Mouse (Mus musculus) G1E (cell line): ENCODE results near the gene Snx21. TPM values are rescaled to one million over a fixed set of nuclear protein-coding genes. Genes with fewer than 3 reads are reported as not detected.

Source experiments
- ATAC-seq: 2 replicates; pipeline ENCODE4 v1.8.0; 2016; ENCODE audit warnings: mild to moderate bottlenecking; ENCODE audit not compliant: insufficient number of reproducible peaks, poor library complexity, low FRiP score, severe bottlenecking; ENCODE audit errors: extremely low read depth
- DNase-seq: peaks from one replicate; pipeline ENCODE4 v3.0.0; 2012; ENCODE audit warnings: low spot score
- H3K27me3 ChIP-seq: 2 replicates; pipeline ENCODE4 v1.6.1; 2012; ENCODE audit warnings: mild to moderate bottlenecking, low read length, inconsistent platforms; ENCODE audit not compliant: insufficient read depth
- H3K36me3 ChIP-seq: replicated peaks from 2 replicates; pipeline ENCODE3; 2012; ENCODE audit warnings: mild to moderate bottlenecking, inconsistent platforms
- H3K4me1 ChIP-seq: 2 replicates; pipeline ENCODE4 v1.6.1; 2012; ENCODE audit warnings: low read depth, low read length, inconsistent platforms, mixed read lengths; ENCODE audit not compliant: insufficient read depth
- H3K4me3 ChIP-seq: 2 replicates; pipeline ENCODE4 v1.5.1; 2012; ENCODE audit warnings: low read depth, mild to moderate bottlenecking, inconsistent platforms, low read length, moderate library complexity, mixed read lengths
- H3K9me3 ChIP-seq: replicated peaks from 2 replicates; pipeline ENCODE4 v1.6.1; 2012; ENCODE audit warnings: inconsistent platforms
- CTCF ChIP-seq: IDR thresholded peaks from 2 replicates; pipeline ENCODE4 v1.5.1; 2012; ENCODE audit warnings: low read depth, low read length, inconsistent platforms, mixed read lengths
- GATA1 ChIP-seq: IDR thresholded peaks from 2 replicates; pipeline ENCODE4 v1.6.1; 2012; ENCODE audit warnings: borderline replicate concordance, low read length, inconsistent platforms, mixed read lengths
- GATA2 ChIP-seq: IDR thresholded peaks from 2 replicates; pipeline ENCODE4 v1.6.1; 2012; ENCODE audit warnings: low read depth, low read length, inconsistent platforms, borderline replicate concordance
- POLR2AphosphoS5 ChIP-seq: IDR thresholded peaks from 2 replicates; pipeline ENCODE4 v1.6.1; 2012; ENCODE audit warnings: low read depth, low read length, inconsistent platforms; ENCODE audit not compliant: insufficient replicate concordance
- TAL1 ChIP-seq: conservative IDR thresholded peaks from 2 replicates; pipeline ENCODE4 v1.6.1; 2012; ENCODE audit warnings: low read depth, low read length, inconsistent platforms, mixed read lengths
- polyA plus RNA-seq: library from polyadenylated mRNA; stranded (reverse); fragments of >175 nt; gene quantifications from 2 replicates; pipeline ENCODE4 v1.2.3, GENCODE M21; 2012
- total RNA-seq, 2 experiments: library from RNA; stranded (forward) in 1 of 2; stranded (reverse) in 1 of 2; fragments of 200-1000 nt in 1 of 2; fragments of >200 nt in 1 of 2; fragmentation: Nextera tagmentation in 1 of 2; gene quantifications; 2 replicates each; pipeline ENCODE4 v1.2.3; 2014 to 2017

The Snx21 gene
- total and polyA plus RNA-seq, 3 experiments, result 1.3 to 4.7 (median 3.5) TPM

DNA sequence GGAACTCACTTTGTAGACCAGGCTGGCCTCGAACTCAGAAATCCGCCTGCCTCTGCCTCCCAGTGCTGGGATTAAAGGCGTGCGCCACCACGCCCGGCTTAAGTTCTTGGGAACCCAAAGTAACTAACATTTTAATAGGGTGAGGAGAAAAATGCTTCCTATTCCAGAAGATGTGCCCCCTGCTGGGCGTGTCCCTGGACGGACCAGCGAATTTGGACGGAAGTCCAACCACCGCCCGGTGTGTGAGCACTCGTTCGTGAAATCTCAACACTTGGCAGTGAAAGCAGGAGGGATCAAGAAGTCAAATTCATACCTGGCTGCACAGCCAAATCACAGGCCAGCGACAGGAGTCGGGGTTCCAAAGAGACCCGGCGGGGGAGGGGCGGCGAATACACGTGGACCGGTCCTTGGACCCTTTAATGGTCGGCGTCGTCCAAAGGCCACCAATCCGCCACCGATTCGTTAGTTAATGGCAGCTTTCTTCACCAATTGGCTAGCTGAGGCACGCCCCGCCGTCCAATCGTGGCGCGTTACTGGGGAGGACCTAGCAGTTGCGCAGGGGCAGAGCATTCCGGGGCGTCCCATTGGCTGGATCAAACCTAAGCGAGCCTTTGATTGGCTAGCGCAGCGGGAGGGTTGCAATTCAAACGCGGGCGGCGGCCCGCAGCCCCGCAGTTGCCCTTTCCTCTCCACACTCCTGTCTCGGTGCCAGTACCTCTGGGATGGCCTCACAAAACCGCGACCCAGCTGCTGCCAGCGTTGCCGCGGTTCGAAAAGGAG is 16.2 kb upstream of the Snx21 start, which contains the start of gene Ube2c:
Gene Ube2c (plus strand): TSS at position 641 of the 780 bp plus-strand sequence.
- peaks cover 74% of the 10 kb centered on the region for H3K36me3 ChIP-seq
- H3K4me3 ChIP-seq, result peak within 1 kb of the TSS; percentile 75
- TF ChIP-seq GATA2 (no peak), POLR2AphosphoS5 (no peak), GATA1 (no peak), TAL1 (no peak)
- peak; percentile 100 for DNase-seq
- peak; percentile 99 for ATAC-seq
- no peaks in the 10 kb centered on the region for H3K27me3 ChIP-seq
- H3K4me1 ChIP-seq, result peaks cover 55% of the 10 kb centered on the region
- H3K9me3 ChIP-seq, result no peaks in the 10 kb centered on the region

DNA sequence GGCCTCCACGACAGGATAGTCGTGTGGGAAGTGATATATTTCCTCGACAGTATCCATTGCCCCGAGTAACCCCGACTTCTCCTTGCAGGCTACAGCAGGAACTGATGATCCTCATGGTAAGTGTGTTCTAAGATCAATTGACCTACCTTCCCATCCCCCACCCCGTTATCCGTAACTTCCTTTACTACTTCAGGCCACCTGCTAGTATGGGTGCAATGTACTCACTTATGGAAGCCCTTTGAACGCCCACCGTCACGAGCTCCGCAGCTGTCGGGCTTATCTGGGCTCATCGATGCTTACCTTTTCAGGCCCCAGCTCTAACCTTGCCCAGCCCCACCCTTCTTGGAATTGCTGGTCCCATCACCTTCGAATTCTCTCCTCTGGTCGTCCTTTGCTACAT is 15.3 kb upstream of the Snx21 start:
- Histone ChIP-seq H3K4me1 (peaks cover 55% of the 10 kb centered on the region), H3K36me3 (peaks cover 66% of the 10 kb centered on the region), H3K4me3 (peak overlapping the region; percentile 75), H3K9me3 (no peaks in the 10 kb centered on the region), H3K27me3 (no peaks in the 10 kb centered on the region)
- DNase-seq (peak; percentile 23), ATAC-seq (no peak)
- TF ChIP-seq CTCF (no peak), GATA2 (no peak), TAL1 (no peak), POLR2AphosphoS5 (no peak), GATA1 (no peak)

DNA sequence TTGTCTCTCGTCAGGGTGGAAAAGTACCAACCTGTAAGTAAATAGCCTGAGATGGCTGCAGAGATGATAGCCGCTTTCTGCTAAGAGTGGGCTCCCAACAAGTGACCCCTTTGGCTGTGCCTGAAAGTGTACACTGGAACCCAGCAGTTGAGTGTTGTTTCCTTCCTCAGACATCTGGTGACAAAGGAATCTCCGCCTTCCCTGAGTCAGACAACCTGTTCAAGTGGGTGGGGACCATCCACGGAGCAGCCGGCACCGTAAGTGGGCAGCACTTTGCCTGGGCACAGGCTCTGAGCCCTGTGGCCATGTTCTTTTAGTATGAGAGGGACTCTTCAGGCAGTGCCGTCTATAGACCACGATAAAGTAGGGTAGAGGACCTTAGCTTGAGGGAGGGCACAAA is 14.5 kb upstream of the Snx21 start:
- no peak for DNase-seq
- H3K36me3 ChIP-seq, result peaks cover 58% of the 10 kb centered on the region
- H3K4me1 ChIP-seq, result peaks cover 55% of the 10 kb centered on the region

DNA sequence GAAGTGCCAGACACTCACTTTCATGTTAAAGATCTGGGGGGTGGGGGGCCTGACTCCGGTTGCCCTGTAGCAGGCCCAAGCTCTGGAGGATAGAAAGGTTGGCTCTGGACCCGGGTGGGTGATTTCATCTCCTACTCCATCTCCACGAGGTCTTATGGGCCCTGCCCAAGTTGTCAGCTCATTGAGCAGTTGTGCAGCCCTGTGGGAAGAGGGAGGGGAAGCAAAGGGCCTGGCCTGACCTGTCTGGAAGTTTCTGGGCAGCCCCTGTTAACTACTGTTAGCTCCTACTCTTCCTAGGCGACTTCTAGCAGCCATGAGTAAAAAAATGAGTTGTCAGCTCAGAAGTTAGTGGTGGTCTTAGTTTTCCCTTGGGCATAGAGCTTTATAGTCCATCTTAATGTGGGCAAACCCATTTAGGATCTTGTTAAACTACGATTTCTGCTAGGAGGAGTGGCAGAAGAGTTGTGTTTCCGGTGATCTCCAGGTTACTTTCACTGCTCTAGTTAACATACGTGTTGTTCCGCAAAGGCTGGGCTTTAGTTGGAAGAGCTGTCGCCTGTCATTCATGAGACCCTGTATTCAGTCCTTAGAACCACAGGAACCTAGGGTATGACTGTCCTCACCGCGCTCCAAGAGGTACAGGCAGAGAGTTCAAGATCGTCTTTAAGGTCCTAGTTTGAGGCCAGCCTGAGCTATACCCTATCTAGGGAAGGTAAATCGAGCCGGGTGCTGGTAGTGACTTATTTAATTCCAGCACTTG is 12.2 kb upstream of the Snx21 start:
- Histone ChIP-seq H3K36me3 (peaks cover 35% of the 10 kb centered on the region), H3K4me3 (no peak overlapping the region), H3K9me3 (no peaks in the 10 kb centered on the region), H3K4me1 (peaks cover 49% of the 10 kb centered on the region), H3K27me3 (peaks cover 21% of the 10 kb centered on the region)
- ATAC-seq (no peak), DNase-seq (no peak)
- TF ChIP-seq CTCF (no peak), GATA1 (no peak), TAL1 (no peak), POLR2AphosphoS5 (no peak), GATA2 (no peak)

More for the DNA sequence above, 14.5 kb upstream of the Snx21 start:
- H3K4me3 ChIP-seq, result peak overlapping the region; percentile 75
- no peak for ATAC-seq
- H3K9me3 ChIP-seq, result no peaks in the 10 kb centered on the region
- TF ChIP-seq CTCF (no peak), POLR2AphosphoS5 (no peak), GATA1 (no peak), GATA2 (no peak), TAL1 (no peak)
- H3K27me3 ChIP-seq, result no peaks in the 10 kb centered on the region

DNA sequence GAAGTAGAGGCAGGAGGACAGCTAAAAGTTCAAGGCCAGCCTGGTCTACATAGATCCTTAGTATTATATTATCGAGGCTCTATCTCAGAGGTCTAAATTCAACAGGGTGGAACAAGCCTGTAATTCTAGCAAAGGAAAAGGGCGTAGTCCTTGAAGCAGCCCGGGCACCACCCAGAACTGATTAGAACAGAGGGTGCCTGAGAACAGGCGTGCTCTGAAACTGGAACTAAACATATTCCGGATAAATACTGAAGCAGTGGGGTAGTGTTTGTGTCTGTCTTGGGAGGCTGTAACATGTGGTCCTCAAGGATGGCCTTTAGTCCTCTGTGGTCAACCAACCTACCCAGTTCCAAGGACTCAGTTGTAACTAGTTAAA is 11.6 kb upstream of the Snx21 start:
- Histone ChIP-seq H3K27me3 (peaks cover 27% of the 10 kb centered on the region), H3K9me3 (no peaks in the 10 kb centered on the region), H3K4me1 (peaks cover 48% of the 10 kb centered on the region), H3K36me3 (peaks cover 33% of the 10 kb centered on the region), H3K4me3 (no peak overlapping the region; the same call in 1 of the 2 replicates)
- no peak for ATAC-seq
- no peak for DNase-seq
- TF ChIP-seq POLR2AphosphoS5, result no peak; the same call in 1 of the 2 replicates

DNA sequence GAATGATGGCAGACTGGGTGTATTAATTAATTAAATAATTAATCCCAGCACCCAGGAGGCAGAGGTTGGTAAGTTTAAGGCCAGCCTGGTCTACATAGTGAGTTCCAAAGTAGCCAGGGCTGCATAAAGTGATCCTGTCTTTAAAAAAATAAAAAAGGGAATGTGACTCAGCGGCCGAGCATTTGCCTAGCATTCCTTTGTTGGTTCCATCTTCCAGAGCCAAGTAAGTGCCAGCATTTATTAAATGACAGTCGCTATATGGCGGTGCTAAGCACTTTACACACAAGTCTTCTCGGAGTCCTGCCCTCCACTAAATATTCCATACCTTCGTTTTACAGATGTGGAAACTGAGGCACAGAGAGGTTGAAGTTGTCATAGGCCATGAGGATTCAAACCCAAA is 9.5 kb upstream of the Snx21 start:
- H3K27me3 ChIP-seq, result peaks cover 38% of the 10 kb centered on the region

More for the DNA sequence above, 9.5 kb upstream of the Snx21 start:
- Histone ChIP-seq H3K9me3 (no peaks in the 10 kb centered on the region), H3K36me3 (peaks cover 25% of the 10 kb centered on the region), H3K4me3 (no peak overlapping the region), H3K4me1 (peaks cover 32% of the 10 kb centered on the region)
- TF ChIP-seq CTCF (no peak), GATA2 (no peak), GATA1 (no peak), TAL1 (no peak), POLR2AphosphoS5 (no peak)
- ATAC-seq (no peak), DNase-seq (no peak)
